ENCODE assay signal across 27 mouse cellular contexts in genomic region chr6:137159372-137159926, GRCm38 (mm10). TPM values are rescaled to one million over a fixed set of nuclear protein-coding genes. Genes with fewer than 3 reads are reported as not detected.
DNase-seq lines count a peak whose midpoint lies in the region; ATAC-seq and TF ChIP-seq lines count a peak whose summit lies in the region.
"Had no signal": no experiment of that assay in that cellular context is flagged by ENCODE, and none has a peak within 500 bp of the region (broad histone marks: within the 10 kb centered on the region; RNA-seq: fewer than 3 reads in every experiment).

No protein-coding gene starts in this region.

- H3K4me3 ChIP-seq in embryonic facial prominence, embryonic 14.5 days (ENCODE audit: low read depth, low read length) = no peak overlapping the region
- H3K4me3 ChIP-seq in embryonic facial prominence, embryonic 10.5 days = no peak overlapping the region
- H3K4me3 ChIP-seq in ES-E14 (ENCODE audit: insufficient read depth in 1 of 2, low read depth in 1 of 2, low read length in 2 of 2, poor library complexity in 1 of 2, severe bottlenecking in 1 of 2) = no peak overlapping the region
- no peak overlapping the region for H3K4me3 ChIP-seq in hindbrain, embryonic 12.5 days
- H3K4me3 ChIP-seq: embryonic facial prominence, embryonic 15.5 days; gastrocnemius, adult 2 months; hindbrain, embryonic 13.5 days; intestine, embryonic 15.5 days had no signal

- H3K4me2 ChIP-seq in embryonic facial prominence, embryonic 14.5 days (ENCODE audit: low read depth, low read length) = no peak overlapping the region
- no peak overlapping the region for H3K4me2 ChIP-seq in hindbrain, embryonic 12.5 days (replicated peaks)
- H3K4me2 ChIP-seq: embryonic facial prominence, embryonic 15.5 days; heart, embryonic 11.5 days; hindbrain, embryonic 13.5 days; intestine, embryonic 15.5 days had no signal

- no peaks in the 10 kb centered on the region for H3K36me3 ChIP-seq in embryonic facial prominence, embryonic 14.5 days (ENCODE audit: control insufficient read depth, insufficient read depth, low read length)
- no peaks in the 10 kb centered on the region for H3K36me3 ChIP-seq in embryonic facial prominence, embryonic 10.5 days (replicated peaks)
- H3K36me3 ChIP-seq in ES-E14 (ENCODE audit: control insufficient read depth, insufficient read depth, low read length, poor library complexity, severe bottlenecking) = no peaks in the 10 kb centered on the region
- H3K36me3 ChIP-seq in hindbrain, embryonic 12.5 days = no peaks in the 10 kb centered on the region
- H3K36me3 ChIP-seq: embryonic facial prominence, embryonic 15.5 days; G1E; hindbrain, embryonic 13.5 days had no signal

- H3K27me3 ChIP-seq in embryonic facial prominence, embryonic 14.5 days (replicated peaks; ENCODE audit: control insufficient read depth, insufficient read depth, low read length) = no peaks in the 10 kb centered on the region
- H3K27me3 ChIP-seq in embryonic facial prominence, embryonic 10.5 days (replicated peaks; ENCODE audit: low read depth, poor library complexity, severe bottlenecking) = peaks cover 6% of the 10 kb centered on the region; the same call in 1 of the 2 replicates
- H3K27me3 ChIP-seq in hindbrain, embryonic 12.5 days = no peaks in the 10 kb centered on the region
- H3K27me3 ChIP-seq: embryonic facial prominence, embryonic 15.5 days; hindbrain, embryonic 13.5 days; intestine, embryonic 15.5 days had no signal

- H3K27ac ChIP-seq in embryonic facial prominence, embryonic 14.5 days (replicated peaks; ENCODE audit: low read depth, low read length) = 0 out of 2 replicates have a peak overlapping the region, but pooled peaks have one; percentile 9
- no peak overlapping the region for H3K27ac ChIP-seq in embryonic facial prominence, embryonic 10.5 days (replicated peaks)
- H3K27ac ChIP-seq in ES-E14 (ENCODE audit: insufficient read depth, low read depth, low read length, poor library complexity, severe bottlenecking) = no peak overlapping the region
- H3K27ac ChIP-seq in hindbrain, embryonic 12.5 days = no peak overlapping the region
- H3K27ac ChIP-seq: embryonic facial prominence, embryonic 15.5 days; gastrocnemius, adult 2 months; hindbrain, embryonic 13.5 days; intestine, embryonic 15.5 days had no signal

- ATAC-seq in embryonic facial prominence, embryonic 14.5 days (ENCODE audit: low read depth) = no peak
- ATAC-seq in frontal cortex, adult (ENCODE audit: low TSS enrichment) = peak; percentile 23; the same call in 1 of the 2 replicates
- ATAC-seq in megakaryocyte-erythroid progenitor cell, adult 5-6 weeks (replicated peaks; ENCODE audit: low FRiP score, low TSS enrichment, poor library complexity, severe bottlenecking) = no peak
- no peak for ATAC-seq in hindbrain, embryonic 12.5 days (ENCODE audit: low FRiP score)
- ATAC-seq: activated CD4-positive, CD25-positive, alpha-beta regulatory T cell, adult 4 months; hindbrain, embryonic 16.5 days; intestine, embryonic 15.5 days had no signal

- DNase-seq in embryonic facial prominence, embryonic 14.5 days (ENCODE audit: low spot score) = peak; percentile 79
- DNase-seq in embryonic facial prominence, embryonic 10.5 days (ENCODE audit: low spot score) = no peak
- no peak for DNase-seq in frontal cortex, postnatal 25 days (ENCODE audit: low spot score in 2 of 2)
- DNase-seq in ES-E14 (ENCODE audit: low read depth, low spot score) = no peak
- peak; percentile 37 for DNase-seq in brain, adult 2 months (ENCODE audit: low read depth, low spot score)
- DNase-seq: adrenal gland, postnatal 10 days; adrenal gland, postnatal 36 days; cerebellum, adult 11-12 months; cerebellum, adult 8-10 months; cerebellum, postnatal 10 days; cerebellum, postnatal 36 days; embryo, embryonic 11 days; gastrocnemius, adult 2 months; gastrocnemius, postnatal 25 days; kidney, adult 11 months; kidney, adult 8-10 months had no signal

- H3K4me1 ChIP-seq in embryonic facial prominence, embryonic 14.5 days (ENCODE audit: control insufficient read depth, insufficient read depth, low read length) = peaks cover 11% of the 10 kb centered on the region
- H3K4me1 ChIP-seq in embryonic facial prominence, embryonic 10.5 days = peaks cover 14% of the 10 kb centered on the region
- peaks cover 0 to 20% of the 10 kb centered on the region in 2 experiments; a peak in 2 of 4 replicates for H3K4me1 ChIP-seq in ES-E14 (ENCODE audit: control insufficient read depth in 2 of 2, insufficient read depth in 2 of 2, low read length in 2 of 2, poor library complexity in 1 of 2)
- peaks cover 2% of the 10 kb centered on the region; the same call in 1 of the 2 replicates for H3K4me1 ChIP-seq in hindbrain, embryonic 12.5 days
- H3K4me1 ChIP-seq: hindbrain, embryonic 13.5 days had no signal

- no peak overlapping the region for H3K9ac ChIP-seq in embryonic facial prominence, embryonic 14.5 days (ENCODE audit: low read depth, low read length)
- no peak overlapping the region for H3K9ac ChIP-seq in ES-E14 (ENCODE audit: insufficient read depth, low read depth, low read length, poor library complexity, severe bottlenecking)
- no peak overlapping the region for H3K9ac ChIP-seq in hindbrain, embryonic 12.5 days
- H3K9ac ChIP-seq: embryonic facial prominence, embryonic 15.5 days; hindbrain, embryonic 13.5 days; intestine, embryonic 15.5 days had no signal

- H3K9me3 ChIP-seq in embryonic facial prominence, embryonic 14.5 days (ENCODE audit: control insufficient read depth, low read length) = no peaks in the 10 kb centered on the region
- no peaks in the 10 kb centered on the region for H3K9me3 ChIP-seq in embryonic facial prominence, embryonic 10.5 days
- H3K9me3 ChIP-seq in ES-E14 (ENCODE audit: control insufficient read depth, insufficient read depth, low read depth, low read length) = no peaks in the 10 kb centered on the region
- no peaks in the 10 kb centered on the region for H3K9me3 ChIP-seq in hindbrain, embryonic 12.5 days (replicated peaks)
- H3K9me3 ChIP-seq: embryonic facial prominence, embryonic 15.5 days; hindbrain, embryonic 13.5 days; intestine, embryonic 15.5 days had no signal

- in situ Hi-C loops in ES-E14 (cut with MboI; ENCODE audit: low sequenced_read_pairs in 2 of 2, unreplicated experiment in 2 of 2) = no loop called here

- WGBS in embryonic facial prominence, embryonic 14.5 days = 74% methylated on average over 8 of the region's 8 CpGs
- WGBS in embryonic facial prominence, embryonic 10.5 days = 92% methylated on average over 8 of the region's 8 CpGs
- 88% methylated on average over 8 of the region's 8 CpGs for WGBS in hindbrain, embryonic 12.5 days

TF ChIP-seq in ES-E14, 5 proteins besides CTCF, POLR2A, EP300 and RAD21:
- TF ChIP-seq ZNF384 (IDR thresholded peaks at IDR 0.05; ENCODE audit: low read depth, low read length) = 0 out of 2 replicates have a peak, but pooled peaks have one; percentile 26
- no peak for TF ChIP-seq MAFK (IDR thresholded peaks at IDR 0.05; ENCODE audit: insufficient read depth, low read depth, low read length)
- no peak for TF ChIP-seq CHD2 (IDR thresholded peaks at IDR 0.05; ENCODE audit: low read depth, low read length)
- no peak for TF ChIP-seq HCFC1 (IDR thresholded peaks at IDR 0.05; ENCODE audit: borderline replicate concordance, insufficient read depth, low read length)

RNA-seq across cellular contexts. Expression of gene Rerg, which starts 10.8 kb away (rescaled TPM):
- 23.1 and 26.0 TPM in 2 replicates for polyA plus RNA-seq in embryonic facial prominence, embryonic 14.5 days (2014; fragmentation: Nextera tagmentation; extraction: Ambion mirVana)
- 3.3 and 3.6 TPM in 2 replicates for polyA plus RNA-seq in embryonic facial prominence, embryonic 10.5 days (2016; fragmentation: Nextera tagmentation; extraction: Ambion mirVana)
- total RNA-seq in ES-E14 (2012; rRNA removed) = 0.48 and 1.1 TPM in 2 replicates
- not detected in 2 replicates for total RNA-seq in megakaryocyte-erythroid progenitor cell, adult 5-6 weeks (2014; fragmentation: Nextera tagmentation)
- total RNA-seq in megakaryocyte-erythroid progenitor cell, adult 5-6 weeks (2017) = not detected in 2 replicates
- polyA plus RNA-seq in hindbrain, embryonic 12.5 days (2016; fragmentation: Nextera tagmentation; extraction: Ambion mirVana) = 3.0 and 4.1 TPM in 2 replicates
- total RNA-seq: hematopoietic stem cell, adult 5-6 weeks had no signal
- polyA plus RNA-seq: activated CD4-positive, CD25-positive, alpha-beta regulatory T cell, adult 4 months; G1E had no signal

Comparison
In these comparisons a context has a peak if more than half of its experiments do, and no peak if none do; other contexts are left out.
1. DNase-seq: peak in embryonic facial prominence, embryonic 14.5 days (single experiment) and brain, adult 2 months (single experiment); none in embryonic facial prominence, embryonic 10.5 days (single experiment), frontal cortex, postnatal 25 days (0 of 2) and ES-E14 (single experiment).